Mouse (Mus musculus) forebrain, embryonic 11.5 days (tissue): Measurements from ENCODE around the gene Sgms2. TPM values are rescaled to one million over a fixed set of nuclear protein-coding genes. Genes with fewer than 3 reads are reported as not detected.
A peak's percentile ranks its signal among the peaks of the same experiment; 100 is the strongest.

Source experiments
- ATAC-seq: fragments of 200-750 bp; cut with Nextera tagmentation; replicated peaks from 2 replicates; pipeline ENCODE4 v1.8.0; 2017; ENCODE audit warnings: moderate TSS enrichment; ENCODE audit not compliant: low FRiP score
- DNase-seq: peaks from one replicate; pipeline ENCODE4 v3.0.0-alpha.2; 2017; ENCODE audit warnings: low spot score
- H3K27ac ChIP-seq: fragments of 300-500 bp; sonication (generic); 2 replicates; pipeline ENCODE4 v1.5.1; 2014; ENCODE audit warnings: low read depth, low read length
- H3K27me3 ChIP-seq: fragments of 300-500 bp; sonication (generic); 2 replicates; pipeline ENCODE4 v1.6.1; 2014; ENCODE audit warnings: mild to moderate bottlenecking, low read length, mixed read lengths; ENCODE audit not compliant: control insufficient read depth, insufficient read depth
- H3K36me3 ChIP-seq: fragments of 300-500 bp; sonication (generic); 2 replicates; pipeline ENCODE4 v1.6.1; 2014; ENCODE audit warnings: mild to moderate bottlenecking, low read length, moderate library complexity, mixed read lengths; ENCODE audit not compliant: control insufficient read depth, insufficient read depth
- H3K4me1 ChIP-seq: fragments of 300-500 bp; sonication (generic); replicated peaks from 2 replicates; pipeline ENCODE4 v1.6.1; 2014; ENCODE audit warnings: low read length, mixed read lengths; ENCODE audit not compliant: control insufficient read depth, insufficient read depth
- H3K4me2 ChIP-seq: fragments of 300-500 bp; sonication (generic); 2 replicates; pipeline ENCODE4 v1.6.1; 2014; ENCODE audit warnings: low read depth, mild to moderate bottlenecking, low read length, moderate library complexity, mixed read lengths; ENCODE audit not compliant: severe bottlenecking
- H3K4me3 ChIP-seq: fragments of 300-500 bp; sonication (generic); 2 replicates; pipeline ENCODE4 v1.5.1; 2014; ENCODE audit warnings: low read depth, low read length
- H3K9ac ChIP-seq: fragments of 300-500 bp; sonication (generic); 2 replicates; pipeline ENCODE4 v1.6.1; 2014; ENCODE audit warnings: low read length
- H3K9me3 ChIP-seq: fragments of 300-500 bp; sonication (generic); 2 replicates; pipeline ENCODE4 v1.6.1; 2016; ENCODE audit warnings: low read length, mixed read lengths; ENCODE audit not compliant: control insufficient read depth
- WGBS: fragments of 180-500 bp; shearing (Covaris S2); extraction: QIAGEN DNeasy Blood & Tissue Kit; methylation state at CpG from one replicate; pipeline ENCODE4 v1.1.7; 2014; 5-methylcytosine and 5-hydroxymethylcytosine counted together
- polyA plus RNA-seq: library from polyadenylated mRNA; unstranded; fragments of >200 nt; fragmentation: Nextera tagmentation; extraction: Ambion mirVana; gene quantifications from 2 replicates; pipeline ENCODE4 v1.2.1, GENCODE M21; 2014

The Sgms2 gene
- polyA plus RNA-seq, 1 experiment from 2014 or later = 0.83 TPM

DNA sequence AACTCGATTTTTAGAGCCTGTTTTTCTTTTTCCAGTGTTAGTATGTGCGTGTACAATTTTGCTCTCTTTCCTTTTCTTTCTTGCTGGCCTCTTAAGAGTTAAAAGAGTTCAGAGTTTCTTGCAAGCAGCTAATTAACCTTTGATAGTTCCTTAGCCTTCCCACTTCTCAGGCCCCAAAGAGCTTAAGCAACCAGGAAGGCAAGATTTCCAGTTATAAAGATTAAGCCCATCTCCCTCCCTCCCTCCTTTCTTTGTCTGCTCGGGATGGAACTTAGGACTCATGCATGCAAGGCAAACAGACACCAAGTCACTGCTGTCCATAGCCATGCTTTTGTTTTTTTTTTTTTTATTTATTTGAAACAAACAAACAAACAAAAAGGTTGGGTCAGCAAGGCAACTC lies 198.3 kb downstream of the Sgms2 start:
- DNase-seq (no peak), ATAC-seq (no peak)
- 65% methylated on average over 3 of the region's 3 CpGs for WGBS
- no peaks in the 10 kb centered on the region for H3K9me3 ChIP-seq
- H3K27ac ChIP-seq = no peak overlapping the region
- no peaks in the 10 kb centered on the region for H3K27me3 ChIP-seq
- H3K9ac ChIP-seq = no peak overlapping the region
- no peak overlapping the region for H3K4me3 ChIP-seq
- H3K4me1 ChIP-seq = no peaks in the 10 kb centered on the region
- H3K4me2 ChIP-seq = no peak overlapping the region
- H3K36me3 ChIP-seq = no peaks in the 10 kb centered on the region; the same call in 1 of the 2 replicates

DNA sequence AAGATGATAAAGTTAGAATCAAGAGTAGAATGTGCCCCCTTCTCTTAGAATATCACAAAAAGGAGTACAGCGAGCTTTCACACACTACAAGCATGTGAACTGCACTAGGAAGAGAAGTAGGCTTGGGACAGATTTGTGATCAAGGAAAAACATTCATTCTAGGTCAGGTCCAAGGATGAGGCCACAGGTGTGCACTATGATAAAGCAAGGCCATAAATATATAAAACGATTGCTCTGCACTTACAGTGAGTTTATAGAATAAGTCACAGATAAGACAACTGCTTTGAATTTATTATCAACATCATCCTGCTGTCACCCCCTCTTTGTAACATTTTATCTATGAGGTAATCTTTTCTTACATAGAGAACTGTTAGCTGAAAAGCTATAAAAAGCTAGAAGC lies 198.9 kb downstream of the Sgms2 start:
- H3K4me2 ChIP-seq = no peak overlapping the region
- no peak overlapping the region for H3K4me3 ChIP-seq
- no peak overlapping the region for H3K9ac ChIP-seq
- no peak for ATAC-seq
- no peaks in the 10 kb centered on the region for H3K9me3 ChIP-seq
- no peaks in the 10 kb centered on the region; the same call in 1 of the 2 replicates for H3K36me3 ChIP-seq
- no peak for DNase-seq
- H3K27me3 ChIP-seq = no peaks in the 10 kb centered on the region
- 92% methylated on average over 2 of the region's 2 CpGs for WGBS
- H3K4me1 ChIP-seq = no peaks in the 10 kb centered on the region
- H3K27ac ChIP-seq = no peak overlapping the region

DNA sequence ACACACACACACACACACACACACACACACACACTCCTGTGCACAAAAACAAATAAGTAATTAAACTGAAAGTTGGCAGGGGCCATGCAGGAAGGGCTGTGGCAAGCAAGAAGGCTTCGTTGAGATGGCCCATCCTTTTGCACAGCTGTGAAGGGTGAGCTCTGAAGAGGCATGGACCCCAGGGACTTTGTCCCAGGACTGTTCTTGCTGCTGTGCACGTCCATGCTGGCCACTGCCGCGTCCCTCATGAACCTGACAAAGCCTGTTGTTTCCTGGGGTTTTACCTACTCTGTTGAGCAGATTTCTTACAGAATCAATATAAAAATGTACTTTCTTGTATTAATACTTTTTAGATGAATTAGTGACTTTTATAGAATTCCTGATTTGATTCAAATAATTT lies 199.3 kb downstream of the Sgms2 start:
- H3K27me3 ChIP-seq = no peaks in the 10 kb centered on the region
- ATAC-seq = no peak
- H3K27ac ChIP-seq = no peak overlapping the region
- WGBS = 83% methylated on average over 4 of the region's 4 CpGs
- no peak for DNase-seq
- H3K9ac ChIP-seq = no peak overlapping the region
- no peaks in the 10 kb centered on the region; the same call in 1 of the 2 replicates for H3K36me3 ChIP-seq
- H3K4me2 ChIP-seq = no peak overlapping the region
- no peak overlapping the region for H3K4me3 ChIP-seq
- H3K4me1 ChIP-seq = no peaks in the 10 kb centered on the region
- H3K9me3 ChIP-seq = no peaks in the 10 kb centered on the region

DNA sequence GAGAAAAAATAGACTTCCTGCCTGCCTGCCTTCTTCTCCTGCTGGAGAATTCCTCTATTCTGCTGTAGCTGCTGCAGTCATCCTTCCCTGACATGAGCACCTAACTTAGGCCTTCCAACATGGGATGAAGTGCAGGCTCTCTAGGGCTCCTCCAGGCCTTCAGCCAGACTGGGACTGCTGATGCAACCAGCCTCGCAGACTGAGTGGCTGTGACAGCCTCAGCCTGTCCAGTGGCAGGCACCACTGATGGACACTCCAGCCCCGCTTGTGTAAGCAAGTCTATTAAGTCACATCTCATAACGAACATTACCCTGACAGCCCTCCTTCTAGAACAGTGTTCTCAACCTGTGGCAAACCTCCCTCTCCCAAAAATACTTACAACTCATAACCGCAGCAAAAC lies 217.1 kb downstream of the Sgms2 start:
- no peak for DNase-seq
- no peaks in the 10 kb centered on the region; the same call in 1 of the 2 replicates for H3K9me3 ChIP-seq
- H3K4me2 ChIP-seq = no peak overlapping the region
- no peak overlapping the region for H3K9ac ChIP-seq
- H3K4me1 ChIP-seq = no peaks in the 10 kb centered on the region; the same call in 1 of the 2 replicates
- H3K36me3 ChIP-seq = no peaks in the 10 kb centered on the region
- 93% methylated on average over 4 of the region's 4 CpGs for WGBS
- ATAC-seq = no peak
- no peak overlapping the region for H3K4me3 ChIP-seq
- H3K27ac ChIP-seq = no peak overlapping the region
- H3K27me3 ChIP-seq = no peaks in the 10 kb centered on the region

DNA sequence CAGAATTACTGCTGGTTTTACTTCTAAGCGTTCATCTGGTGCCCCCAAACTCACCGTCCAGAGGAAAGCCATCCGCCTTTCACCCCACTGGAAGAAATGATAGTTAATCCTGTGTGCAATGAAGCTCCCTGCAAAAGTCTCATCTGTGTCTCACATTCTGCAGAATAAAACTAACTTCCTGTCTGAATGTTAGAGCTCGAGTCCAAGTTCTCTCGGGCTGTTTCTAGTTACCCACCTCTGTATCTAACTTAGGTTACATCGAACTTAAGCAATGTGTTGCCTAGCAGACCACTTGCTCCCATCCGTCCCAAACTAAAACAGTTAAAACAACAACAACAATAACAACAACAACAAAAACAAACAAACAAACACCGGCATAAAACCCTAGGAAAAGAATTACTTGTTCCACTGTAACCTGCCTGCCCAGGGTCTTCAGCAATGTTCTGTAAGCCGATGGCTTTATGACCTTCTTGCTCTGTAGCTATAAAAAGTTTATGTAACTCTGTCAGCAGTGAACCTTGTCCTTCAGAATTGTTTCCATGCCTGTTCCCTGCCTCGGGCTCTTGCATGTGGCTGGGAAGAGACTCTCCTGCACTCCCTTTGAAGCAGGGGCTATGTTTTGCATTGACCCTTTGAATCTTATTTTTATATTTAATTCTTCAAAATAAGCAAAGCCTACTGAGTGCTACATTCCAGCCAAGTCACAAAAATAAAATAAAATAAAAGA lies 218.7 kb downstream of the Sgms2 start:
- H3K27me3 ChIP-seq = no peaks in the 10 kb centered on the region
- no peaks in the 10 kb centered on the region; the same call in 1 of the 2 replicates for H3K4me1 ChIP-seq
- ATAC-seq = no peak
- peak overlapping the region; percentile 54 for H3K9ac ChIP-seq
- DNase-seq = no peak
- peak overlapping the region; percentile 72 for H3K4me2 ChIP-seq
- H3K36me3 ChIP-seq = no peaks in the 10 kb centered on the region
- peak overlapping the region; percentile 47 for H3K4me3 ChIP-seq
- no peak overlapping the region for H3K27ac ChIP-seq
- no peaks in the 10 kb centered on the region for H3K9me3 ChIP-seq
- WGBS = 65% methylated on average over 10 of the region's 10 CpGs

DNA sequence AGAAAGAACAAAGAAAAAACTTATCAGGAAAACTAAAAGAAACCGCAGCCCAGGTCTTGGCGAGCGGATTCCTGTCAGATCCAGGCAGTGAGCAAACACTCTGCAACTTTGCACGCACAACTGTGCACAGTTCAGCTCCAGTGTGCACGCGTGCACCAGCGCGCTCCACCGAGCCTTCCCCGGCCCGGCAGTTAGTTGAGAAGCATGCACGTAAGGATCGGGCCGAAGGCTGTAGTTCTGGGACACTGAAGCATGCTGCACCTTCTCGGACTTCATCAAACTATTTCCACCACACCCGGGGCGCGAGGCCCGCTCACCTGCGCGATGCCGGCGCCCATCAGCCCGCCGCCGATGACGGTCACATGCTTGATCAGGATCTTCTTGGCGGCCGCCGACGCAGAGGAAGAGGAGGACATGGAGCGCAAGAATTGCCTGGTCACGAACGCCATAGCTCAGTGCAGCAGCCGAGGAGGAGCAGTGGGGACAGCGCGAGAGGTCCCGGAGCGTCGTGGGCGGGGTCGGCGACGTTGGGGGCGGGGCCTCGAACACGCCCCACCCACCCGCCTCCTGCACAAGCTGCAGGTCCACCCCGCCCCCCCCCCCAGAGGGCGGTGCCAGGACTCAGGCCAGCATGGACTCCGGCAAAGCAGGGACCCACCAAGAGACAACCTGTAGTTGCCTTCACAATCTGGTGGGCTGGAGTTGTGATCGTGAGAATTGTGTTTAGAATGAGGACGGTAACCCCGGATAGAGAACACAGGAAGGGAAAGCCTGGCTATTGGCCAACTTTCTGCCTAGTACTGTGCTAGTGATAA lies 219.4 kb downstream of the Sgms2 start, which contains the start of gene Hadh:
Gene Hadh (minus strand): TSS at position 543 of the 815 bp plus-strand sequence.
- Histone ChIP-seq H3K27me3 (no peaks in the 10 kb centered on the region), H3K9ac (peak within 1 kb of the TSS; percentile 54), H3K36me3 (no peaks in the 10 kb centered on the region), H3K4me3 (peak within 1 kb of the TSS; percentile 47), H3K27ac (no peak within 1 kb of the TSS), H3K9me3 (no peaks in the 10 kb centered on the region), H3K4me2 (peak within 1 kb of the TSS; percentile 72), H3K4me1 (no peaks in the 10 kb centered on the region; the same call in 1 of the 2 replicates)
- ATAC-seq = peak; percentile 95
- peak; percentile 95 for DNase-seq
- WGBS = under 1% methylated on average over 53 of the region's 54 CpGs

DNA sequence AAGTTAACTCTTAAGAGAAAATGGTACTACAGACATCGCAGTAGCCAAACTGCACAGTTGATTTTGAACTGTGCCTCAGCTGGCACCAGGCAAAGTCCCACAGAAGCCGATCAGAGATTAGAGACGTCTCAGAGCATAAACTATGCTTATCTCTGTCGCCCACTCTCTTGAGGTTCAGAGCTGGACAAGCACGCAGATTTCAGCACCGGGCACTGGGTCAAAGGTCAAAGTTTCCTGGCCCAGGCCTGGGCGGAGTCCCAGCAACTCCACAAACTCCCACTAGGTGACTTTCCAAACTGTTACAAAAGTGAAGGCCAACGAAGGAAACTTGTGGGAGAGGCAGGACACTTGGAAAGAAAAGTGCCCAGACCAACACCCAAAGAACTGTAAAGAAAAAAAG lies 220.1 kb downstream of the Sgms2 start:
- peak; percentile 71 for DNase-seq
- Histone ChIP-seq H3K9ac (peak overlapping the region; percentile 54), H3K27ac (no peak overlapping the region), H3K27me3 (no peaks in the 10 kb centered on the region), H3K36me3 (no peaks in the 10 kb centered on the region), H3K4me2 (peak overlapping the region; percentile 72), H3K4me3 (peak overlapping the region; percentile 47), H3K4me1 (no peaks in the 10 kb centered on the region; the same call in 1 of the 2 replicates), H3K9me3 (no peaks in the 10 kb centered on the region)
- peak; percentile 37; the same call in 1 of the 2 replicates for ATAC-seq
- 8% methylated on average over 8 of the region's 8 CpGs for WGBS

DNA sequence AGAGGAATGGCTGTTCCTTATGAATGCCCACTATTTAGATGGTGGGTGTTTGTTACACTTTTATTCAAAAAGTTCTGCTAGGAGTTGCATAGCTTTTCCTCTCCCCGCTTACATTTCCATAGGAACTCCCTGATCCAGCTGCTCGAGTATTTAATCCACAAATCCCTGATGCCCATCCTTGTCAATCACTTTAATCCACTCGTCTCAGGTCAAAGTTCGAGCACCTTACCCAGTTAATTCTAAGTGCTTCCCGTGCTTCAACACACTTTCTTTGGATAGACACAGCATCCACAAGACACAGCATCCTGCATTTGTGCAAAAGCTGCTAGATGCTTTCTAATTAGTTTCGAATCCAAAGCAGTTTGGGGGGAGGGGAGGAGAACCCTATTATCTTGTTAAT lies 220.8 kb downstream of the Sgms2 start:
- H3K4me2 ChIP-seq = peak overlapping the region; percentile 72; the same call in 1 of the 2 replicates
- WGBS = 13% methylated on average over 6 of the region's 6 CpGs

More for the DNA sequence above, 220.8 kb downstream of the Sgms2 start:
- Histone ChIP-seq H3K4me3 (no peak overlapping the region; the same call in 1 of the 2 replicates), H3K9ac (no peak overlapping the region), H3K36me3 (no peaks in the 10 kb centered on the region), H3K27ac (no peak overlapping the region), H3K27me3 (no peaks in the 10 kb centered on the region), H3K9me3 (no peaks in the 10 kb centered on the region), H3K4me1 (no peaks in the 10 kb centered on the region; the same call in 1 of the 2 replicates)
- ATAC-seq = no peak
- no peak for DNase-seq
